25 mouse cellular contexts compared by ENCODE assay signal in the genomic region with DNA sequence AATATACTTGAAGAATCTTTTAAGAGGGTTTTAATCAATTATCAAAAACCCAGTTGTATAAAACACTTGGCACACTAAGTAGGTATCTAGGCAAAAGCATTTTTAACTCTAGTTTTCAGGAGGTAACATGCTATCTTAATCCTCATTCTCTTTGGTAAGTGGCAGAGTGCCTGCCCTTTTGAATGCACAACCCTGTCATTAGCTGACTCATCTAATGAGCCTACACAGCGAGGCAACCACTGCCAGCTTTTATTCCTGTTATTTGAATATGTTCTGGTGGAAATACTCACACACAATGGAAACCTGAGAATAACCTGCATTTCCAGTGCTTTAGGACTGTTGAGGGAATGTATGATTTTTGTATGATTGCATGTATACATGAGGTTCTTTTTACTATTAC.
DNase-seq lines count a peak whose midpoint lies in the region; ATAC-seq lines count a peak whose summit lies in the region.
"Had no signal": no experiment of that assay in that cellular context is flagged by ENCODE, and none has a peak within 500 bp of the region (broad histone marks: within the 10 kb centered on the region; RNA-seq: fewer than 3 reads in every experiment).

No protein-coding gene starts in this region.

- 0 out of 2 replicates have a peak, but pooled peaks cover 3% of the 10 kb centered on the region for H3K4me1 ChIP-seq in forebrain, embryonic 13.5 days
- H3K4me1 ChIP-seq in forebrain, embryonic 11.5 days (replicated peaks; ENCODE audit: control insufficient read depth, insufficient read depth, low read length): no peaks in the 10 kb centered on the region
- H3K4me1 ChIP-seq: heart, embryonic 10.5 days; heart, embryonic 15.5 days; limb, embryonic 13.5 days; lung, embryonic 15.5 days; midbrain, embryonic 10.5 days; neural tube, embryonic 12.5 days had no signal

- H3K9me3 ChIP-seq in forebrain, embryonic 13.5 days (replicated peaks): no peaks in the 10 kb centered on the region
- no peaks in the 10 kb centered on the region for H3K9me3 ChIP-seq in forebrain, embryonic 11.5 days (ENCODE audit: control insufficient read depth, low read length)
- H3K9me3 ChIP-seq: heart, embryonic 10.5 days; heart, embryonic 15.5 days; limb, embryonic 13.5 days; lung, embryonic 15.5 days; midbrain, embryonic 10.5 days; neural tube, embryonic 12.5 days had no signal

- no peak overlapping the region for H3K4me2 ChIP-seq in forebrain, embryonic 13.5 days
- H3K4me2 ChIP-seq in forebrain, embryonic 11.5 days (ENCODE audit: low read depth, low read length, severe bottlenecking): no peak overlapping the region
- H3K4me2 ChIP-seq: heart, embryonic 15.5 days; limb, embryonic 13.5 days; liver, embryonic 11.5 days; lung, embryonic 15.5 days; neural tube, embryonic 12.5 days had no signal

- H3K36me3 ChIP-seq in forebrain, embryonic 13.5 days (ENCODE audit: poor library complexity, severe bottlenecking): no peaks in the 10 kb centered on the region
- H3K36me3 ChIP-seq in forebrain, embryonic 11.5 days (ENCODE audit: control insufficient read depth, insufficient read depth, low read length): no peaks in the 10 kb centered on the region
- H3K36me3 ChIP-seq: heart, embryonic 10.5 days; heart, embryonic 15.5 days; limb, embryonic 13.5 days; lung, embryonic 15.5 days; midbrain, embryonic 10.5 days; neural tube, embryonic 12.5 days had no signal

- no peak for DNase-seq in forebrain, embryonic 11.5 days (ENCODE audit: low spot score)
- peak; percentile 11 for DNase-seq in layer of hippocampus, adult 11-12 months (ENCODE audit: low spot score)
- no peak for DNase-seq in layer of hippocampus, adult 9-10 months (ENCODE audit: low spot score)
- peak; percentile 88 for DNase-seq in brain, adult 2 months (ENCODE audit: low read depth, low spot score)
- DNase-seq in telencephalon, adult 2 months (ENCODE audit: low read depth, low spot score): peak; percentile 54
- DNase-seq in neural tube, embryonic 10.5 days (ENCODE audit: extremely low spot score, low spot score): no peak
- DNase-seq: adrenal gland, adult 2 months; cerebellum, postnatal 14 days; gastrocnemius, postnatal 25 days; heart, adult 11 months; kidney, adult 2 months; kidney, postnatal 36 days; thymus, postnatal 4 days had no signal

- peak; percentile 51; the same call in 1 of the 2 replicates for ATAC-seq in forebrain, embryonic 13.5 days
- ATAC-seq in forebrain, embryonic 11.5 days (replicated peaks; ENCODE audit: low FRiP score): no peak
- ATAC-seq: CD4-positive, CD25-positive, alpha-beta regulatory T cell, adult 4 months; hindbrain, embryonic 16.5 days; midbrain, embryonic 16.5 days had no signal

- no peak overlapping the region for H3K4me3 ChIP-seq in forebrain, embryonic 13.5 days
- H3K4me3 ChIP-seq in forebrain, embryonic 11.5 days (ENCODE audit: low read depth, low read length): no peak overlapping the region
- H3K4me3 ChIP-seq: heart, embryonic 10.5 days; heart, embryonic 15.5 days; left cerebral cortex, adult 2 months; limb, embryonic 13.5 days; lung, embryonic 15.5 days; midbrain, embryonic 10.5 days; neural tube, embryonic 12.5 days had no signal

- WGBS in forebrain, embryonic 13.5 days: 10% methylated on average over 1 of the region's 1 CpGs
- WGBS in forebrain, embryonic 11.5 days: 15% methylated on average over 1 of the region's 1 CpGs

- H3K9ac ChIP-seq in forebrain, embryonic 13.5 days: no peak overlapping the region
- no peak overlapping the region for H3K9ac ChIP-seq in forebrain, embryonic 11.5 days (ENCODE audit: low read length)
- H3K9ac ChIP-seq: heart, embryonic 15.5 days; limb, embryonic 13.5 days; lung, embryonic 15.5 days; neural tube, embryonic 12.5 days had no signal

- H3K27ac ChIP-seq in forebrain, embryonic 13.5 days: no peak overlapping the region
- H3K27ac ChIP-seq in forebrain, embryonic 11.5 days (ENCODE audit: low read depth, low read length): no peak overlapping the region
- H3K27ac ChIP-seq: heart, embryonic 10.5 days; heart, embryonic 15.5 days; left cerebral cortex, adult 2 months; limb, embryonic 13.5 days; lung, embryonic 15.5 days; midbrain, embryonic 10.5 days; neural tube, embryonic 12.5 days had no signal

- no peaks in the 10 kb centered on the region for H3K27me3 ChIP-seq in forebrain, embryonic 13.5 days
- no peaks in the 10 kb centered on the region for H3K27me3 ChIP-seq in forebrain, embryonic 11.5 days (ENCODE audit: control insufficient read depth, insufficient read depth, low read length)
- H3K27me3 ChIP-seq: heart, embryonic 15.5 days; limb, embryonic 13.5 days; lung, embryonic 15.5 days; neural tube, embryonic 12.5 days had no signal

Comparison
In these comparisons a context has a peak if more than half of its experiments do, and no peak if none do; other contexts are left out.
1. DNase-seq: peak in layer of hippocampus, adult 11-12 months (single experiment), brain, adult 2 months (single experiment) and telencephalon, adult 2 months (single experiment); none in forebrain, embryonic 11.5 days (single experiment), layer of hippocampus, adult 9-10 months (single experiment) and neural tube, embryonic 10.5 days (single experiment).